Mouse (Mus musculus): ENCODE data around the gene Ddr2. TPM values are rescaled to one million over a fixed set of nuclear protein-coding genes. Genes with fewer than 3 reads are reported as not detected.
A peak's percentile ranks its signal among the peaks of the same experiment; 100 is the strongest.

The Ddr2 gene
- polyA plus RNA-seq, 1 experiment from 2014 or later: 7.9 TPM

GRCm38 (mm10) chr1:169986166-169986565 is 124.4 kb downstream of the Ddr2 start:
- Histone ChIP-seq H3K36me3 (ENCODE audit: control insufficient read depth, insufficient read depth, low read length) (no peaks in the 10 kb centered on the region), H3K4me2 (ENCODE audit: low read length) (no peak overlapping the region), H3K4me1 (ENCODE audit: control insufficient read depth, insufficient read depth, low read length) (no peaks in the 10 kb centered on the region), H3K9me3 (replicated peaks; ENCODE audit: control insufficient read depth, low read length, poor library complexity, severe bottlenecking) (no peaks in the 10 kb centered on the region), H3K4me3 (ENCODE audit: low read depth, low read length) (no peak overlapping the region), H3K27me3 (ENCODE audit: control insufficient read depth, insufficient read depth, low read depth, low read length) (no peaks in the 10 kb centered on the region), H3K9ac (ENCODE audit: low read depth, low read length) (no peak overlapping the region), H3K27ac (ENCODE audit: low read length) (no peak overlapping the region)
- no peak for ATAC-seq
- WGBS: 33% methylated on average over 1 of the region's 1 CpGs

GRCm38 (mm10) chr1:169977621-169978020 is 132.9 kb downstream of the Ddr2 start:
- Histone ChIP-seq H3K9me3 (replicated peaks; ENCODE audit: control insufficient read depth, low read length, poor library complexity, severe bottlenecking) (no peaks in the 10 kb centered on the region), H3K4me2 (ENCODE audit: low read length) (no peak overlapping the region), H3K4me3 (ENCODE audit: low read depth, low read length) (no peak overlapping the region), H3K9ac (ENCODE audit: low read depth, low read length) (no peak overlapping the region), H3K36me3 (ENCODE audit: control insufficient read depth, insufficient read depth, low read length) (no peaks in the 10 kb centered on the region), H3K4me1 (ENCODE audit: control insufficient read depth, insufficient read depth, low read length) (no peaks in the 10 kb centered on the region), H3K27ac (ENCODE audit: low read length) (no peak overlapping the region), H3K27me3 (ENCODE audit: control insufficient read depth, insufficient read depth, low read depth, low read length) (no peaks in the 10 kb centered on the region)
- ATAC-seq: no peak
- 90% methylated on average over 4 of the region's 4 CpGs for WGBS

DNA sequence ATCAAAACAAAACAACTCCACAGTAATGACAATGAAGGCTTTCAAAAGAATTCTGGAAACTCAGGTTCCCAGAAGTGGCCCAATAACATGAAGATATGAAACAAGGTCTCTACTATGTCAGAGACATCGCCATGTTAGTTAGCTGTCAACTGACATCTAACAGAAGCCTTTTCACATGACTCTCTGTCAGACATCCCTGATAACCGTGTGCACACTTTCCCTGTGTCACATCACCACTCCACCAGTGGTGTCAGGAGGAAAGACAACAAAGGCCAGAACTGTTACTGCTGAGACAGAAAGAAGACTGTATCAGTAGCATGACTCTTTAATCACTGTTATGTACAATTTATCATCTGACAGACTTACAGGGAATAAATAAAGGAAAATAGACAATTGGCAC is 138.6 kb downstream of the Ddr2 start:
- Histone ChIP-seq H3K9me3 (replicated peaks; ENCODE audit: control insufficient read depth, low read length, poor library complexity, severe bottlenecking) (no peaks in the 10 kb centered on the region), H3K9ac (ENCODE audit: low read depth, low read length) (no peak overlapping the region), H3K4me1 (ENCODE audit: control insufficient read depth, insufficient read depth, low read length) (peaks cover 16% of the 10 kb centered on the region), H3K27ac (ENCODE audit: low read length) (no peak overlapping the region), H3K27me3 (ENCODE audit: control insufficient read depth, insufficient read depth, low read depth, low read length) (no peaks in the 10 kb centered on the region), H3K4me2 (ENCODE audit: low read length) (no peak overlapping the region), H3K4me3 (ENCODE audit: low read depth, low read length) (no peak overlapping the region), H3K36me3 (ENCODE audit: control insufficient read depth, insufficient read depth, low read length) (no peaks in the 10 kb centered on the region)
- ATAC-seq: no peak
- 86% methylated on average over 2 of the region's 2 CpGs for WGBS

- Histone ChIP-seq H3K4me1 (ENCODE audit: control insufficient read depth, insufficient read depth, low read length) (peaks cover 16% of the 10 kb centered on the region), H3K27ac (ENCODE audit: low read length) (no peak overlapping the region), H3K27me3 (ENCODE audit: control insufficient read depth, insufficient read depth, low read depth, low read length) (no peaks in the 10 kb centered on the region), H3K4me3 (ENCODE audit: low read depth, low read length) (no peak overlapping the region), H3K4me2 (ENCODE audit: low read length) (no peak overlapping the region), H3K9ac (ENCODE audit: low read depth, low read length) (no peak overlapping the region), H3K36me3 (ENCODE audit: control insufficient read depth, insufficient read depth, low read length) (no peaks in the 10 kb centered on the region), H3K9me3 (replicated peaks; ENCODE audit: control insufficient read depth, low read length, poor library complexity, severe bottlenecking) (no peaks in the 10 kb centered on the region)
- WGBS: 97% methylated on average over 4 of the region's 4 CpGs
- no peak for ATAC-seq
These were observed 139.6 kb downstream of the Ddr2 start for GRCm38 (mm10) chr1:169970936-169971335.

GRCm38 (mm10) chr1:169969516-169969886 is 141.1 kb downstream of the Ddr2 start:
- Histone ChIP-seq H3K36me3 (ENCODE audit: control insufficient read depth, insufficient read depth, low read length) (peaks cover 8% of the 10 kb centered on the region), H3K27me3 (ENCODE audit: control insufficient read depth, insufficient read depth, low read depth, low read length) (no peaks in the 10 kb centered on the region), H3K4me2 (ENCODE audit: low read length) (peak overlapping the region; percentile 70), H3K9ac (ENCODE audit: low read depth, low read length) (peak overlapping the region; percentile 62), H3K27ac (ENCODE audit: low read length) (peak overlapping the region; percentile 84), H3K9me3 (replicated peaks; ENCODE audit: control insufficient read depth, low read length, poor library complexity, severe bottlenecking) (no peaks in the 10 kb centered on the region), H3K4me3 (ENCODE audit: low read depth, low read length) (peak overlapping the region; percentile 56), H3K4me1 (ENCODE audit: control insufficient read depth, insufficient read depth, low read length) (peaks cover 16% of the 10 kb centered on the region)
- under 1% methylated on average over 8 of the region's 9 CpGs for WGBS
- peak; percentile 70 for ATAC-seq

- Histone ChIP-seq H3K27me3 (ENCODE audit: control insufficient read depth, insufficient read depth, low read depth, low read length) (no peaks in the 10 kb centered on the region), H3K9me3 (replicated peaks; ENCODE audit: control insufficient read depth, low read length, poor library complexity, severe bottlenecking) (no peaks in the 10 kb centered on the region), H3K27ac (ENCODE audit: low read length) (peak within 1 kb of the TSS; percentile 84), H3K4me1 (ENCODE audit: control insufficient read depth, insufficient read depth, low read length) (peaks cover 16% of the 10 kb centered on the region), H3K36me3 (ENCODE audit: control insufficient read depth, insufficient read depth, low read length) (peaks cover 12% of the 10 kb centered on the region), H3K9ac (ENCODE audit: low read depth, low read length) (peak within 1 kb of the TSS; percentile 66), H3K4me3 (ENCODE audit: low read depth, low read length) (peak within 1 kb of the TSS; percentile 56), H3K4me2 (ENCODE audit: low read length) (peak within 1 kb of the TSS; percentile 85)
- ATAC-seq: peak; percentile 100
- WGBS: 1% methylated on average over 48 of the region's 48 CpGs
These were observed 141.6 kb downstream of the Ddr2 start, which contains the start of gene Hsd17b7 for GRCm38 (mm10) chr1:169968792-169969515. Hsd17b7 (minus strand) TSS chr1:169969241.

DNA sequence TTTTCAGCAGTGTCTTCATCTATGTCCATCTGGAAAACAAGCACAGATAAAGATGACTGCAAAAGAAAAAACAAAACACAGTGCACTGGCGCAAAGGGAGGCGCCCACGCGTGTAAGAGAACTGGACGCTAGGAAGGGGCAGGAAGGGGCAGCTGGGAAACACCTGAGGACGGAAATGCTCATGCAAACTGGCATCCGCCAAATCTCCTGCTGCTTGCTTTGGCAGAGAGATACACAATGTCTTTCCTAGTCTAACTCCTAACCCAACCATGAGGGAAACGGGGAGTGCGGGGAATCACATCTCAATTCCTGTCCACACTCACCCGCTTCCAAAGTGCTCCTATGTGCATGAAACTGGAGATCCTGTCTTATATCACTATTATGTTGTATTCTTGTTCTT is 157.5 kb downstream of the Ddr2 start:
- ATAC-seq: no peak
- Histone ChIP-seq H3K27me3 (ENCODE audit: control insufficient read depth, insufficient read depth, low read depth, low read length) (no peaks in the 10 kb centered on the region), H3K36me3 (ENCODE audit: control insufficient read depth, insufficient read depth, low read length) (peaks cover 27% of the 10 kb centered on the region), H3K4me3 (ENCODE audit: low read depth, low read length) (no peak overlapping the region), H3K9ac (ENCODE audit: low read depth, low read length) (no peak overlapping the region), H3K27ac (ENCODE audit: low read length) (no peak overlapping the region), H3K4me1 (ENCODE audit: control insufficient read depth, insufficient read depth, low read length) (no peaks in the 10 kb centered on the region), H3K9me3 (replicated peaks; ENCODE audit: control insufficient read depth, low read length, poor library complexity, severe bottlenecking) (0 out of 2 replicates have a peak, but pooled peaks cover 2% of the 10 kb centered on the region), H3K4me2 (ENCODE audit: low read length) (no peak overlapping the region)
- 95% methylated on average over 10 of the region's 10 CpGs for WGBS

GRCm38 (mm10) chr1:169952636-169953035 is 157.9 kb downstream of the Ddr2 start:
- ATAC-seq: no peak
- no peak overlapping the region for H3K4me3 ChIP-seq (ENCODE audit: low read depth, low read length)
- H3K4me2 ChIP-seq (ENCODE audit: low read length): no peak overlapping the region
- 0 out of 2 replicates have a peak, but pooled peaks cover 2% of the 10 kb centered on the region for H3K9me3 ChIP-seq (replicated peaks; ENCODE audit: control insufficient read depth, low read length, poor library complexity, severe bottlenecking)
- 96% methylated on average over 10 of the region's 10 CpGs for WGBS
- no peaks in the 10 kb centered on the region for H3K4me1 ChIP-seq (ENCODE audit: control insufficient read depth, insufficient read depth, low read length)
- H3K27me3 ChIP-seq (ENCODE audit: control insufficient read depth, insufficient read depth, low read depth, low read length): no peaks in the 10 kb centered on the region
- H3K27ac ChIP-seq (ENCODE audit: low read length): no peak overlapping the region
- H3K9ac ChIP-seq (ENCODE audit: low read depth, low read length): no peak overlapping the region
- H3K36me3 ChIP-seq (ENCODE audit: control insufficient read depth, insufficient read depth, low read length): peaks cover 24% of the 10 kb centered on the region

DNA sequence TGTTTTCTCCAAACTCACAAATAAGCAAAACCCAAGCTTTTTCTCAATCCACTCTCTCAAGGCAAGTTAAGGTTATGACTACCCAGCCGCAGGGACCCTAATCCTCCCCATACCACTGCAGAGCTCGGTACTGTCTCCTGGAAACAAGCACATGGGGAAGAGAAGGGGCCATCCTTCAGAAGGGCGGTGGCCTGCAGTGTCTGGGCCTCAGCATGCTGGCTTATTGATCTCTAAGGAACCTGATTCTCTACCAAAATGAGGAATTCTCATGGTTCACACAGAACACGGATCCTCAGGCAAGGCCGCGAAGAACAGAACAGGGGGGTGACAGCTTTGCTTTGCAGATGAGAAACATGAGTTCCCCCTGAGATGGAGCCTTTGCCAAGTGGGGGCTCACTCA is 159.0 kb downstream of the Ddr2 start:
- H3K9ac ChIP-seq (ENCODE audit: low read depth, low read length): no peak overlapping the region
- no peaks in the 10 kb centered on the region for H3K4me1 ChIP-seq (ENCODE audit: control insufficient read depth, insufficient read depth, low read length)
- H3K4me3 ChIP-seq (ENCODE audit: low read depth, low read length): no peak overlapping the region
- H3K4me2 ChIP-seq (ENCODE audit: low read length): no peak overlapping the region
- peaks cover 21% of the 10 kb centered on the region for H3K36me3 ChIP-seq (ENCODE audit: control insufficient read depth, insufficient read depth, low read length)
- 89% methylated on average over 6 of the region's 6 CpGs for WGBS
- 0 out of 2 replicates have a peak, but pooled peaks cover 2% of the 10 kb centered on the region for H3K9me3 ChIP-seq (replicated peaks; ENCODE audit: control insufficient read depth, low read length, poor library complexity, severe bottlenecking)
- no peak for ATAC-seq
- H3K27ac ChIP-seq (ENCODE audit: low read length): no peak overlapping the region
- H3K27me3 ChIP-seq (ENCODE audit: control insufficient read depth, insufficient read depth, low read depth, low read length): no peaks in the 10 kb centered on the region

All from midbrain, embryonic 16.5 days (tissue).